Mouse (Mus musculus): ENCODE measurements at regions not wholly inside any gene's neighbourhood (a gene's known extent, or its start where the extent isn't known, plus 50 kb on each side); places are given as distances from the start of the nearest gene placed in this dataset.
A peak's percentile ranks its signal among the peaks of the same experiment; 100 is the strongest.

DNA sequence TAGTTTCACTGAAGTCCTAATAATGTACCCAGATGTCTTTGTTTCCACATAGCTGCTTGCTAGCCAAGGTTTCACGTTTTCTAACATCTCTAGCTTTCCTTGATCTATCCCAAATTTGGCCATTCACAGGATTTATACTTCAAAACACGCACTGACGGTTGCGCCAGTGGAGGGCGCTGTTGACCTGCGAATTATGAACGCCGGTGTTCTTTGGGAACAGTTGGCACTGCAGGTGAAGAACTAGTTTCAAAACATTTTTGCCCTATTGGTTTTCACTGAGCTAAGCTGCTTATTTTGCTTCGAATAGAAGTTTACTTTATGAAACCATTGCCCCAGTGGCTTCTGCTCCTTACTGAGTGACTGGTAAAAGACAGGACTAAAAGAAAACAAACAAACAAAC, 76.7 kb upstream of the Slitrk3 start:
- peak in 1 of 2 experiments; percentile 62 for DNase-seq

DNA sequence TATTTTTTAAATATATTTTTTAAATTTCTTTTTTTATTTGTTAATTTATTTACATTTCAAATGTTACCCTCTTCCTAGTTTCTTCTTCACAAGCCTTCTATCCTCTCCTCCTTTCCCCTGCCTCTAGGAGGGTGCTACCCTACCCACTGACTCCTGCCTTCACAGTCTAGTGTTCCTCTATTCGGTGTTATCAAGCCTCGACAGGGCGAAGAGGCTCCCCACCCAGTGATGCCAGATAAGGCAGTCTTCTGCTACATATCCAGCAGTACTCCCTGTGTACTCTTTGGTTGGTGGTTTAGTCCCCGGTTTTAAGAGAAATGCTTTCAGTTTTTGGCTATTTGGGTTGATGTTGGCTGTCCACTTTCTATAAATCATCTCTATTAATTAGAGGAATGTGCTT, 67.5 kb upstream of the Slitrk3 start:
- DNase-seq = no peak

- DNase-seq = no peak
Measured at GRCm38 (mm10) chr3:73109102-73109501, 51.5 kb upstream of the Slitrk3 start.
